Mouse (Mus musculus) limb, embryonic 10.5 days (tissue): ENCODE results near the gene Slc28a3. TPM values are rescaled to one million over a fixed set of nuclear protein-coding genes. Genes with fewer than 3 reads are reported as not detected.

Experiments used
- DNase-seq: peaks from one replicate; pipeline ENCODE4 v3.0.0-alpha.2; 2017; ENCODE audit warnings: low spot score
- H3K27ac ChIP-seq: fragments of 300-500 bp; sonication (generic); 2 replicates; pipeline ENCODE4 v1.5.1; 2016; ENCODE audit warnings: mild to moderate bottlenecking
- H3K27me3 ChIP-seq: fragments of 300-500 bp; sonication (generic); 2 replicates; pipeline ENCODE4 v1.6.1; 2016; ENCODE audit warnings: low read depth, mild to moderate bottlenecking; ENCODE audit not compliant: poor library complexity, severe bottlenecking
- H3K36me3 ChIP-seq: fragments of 300-500 bp; sonication (generic); 2 replicates; pipeline ENCODE4 v1.6.1; 2016; ENCODE audit warnings: mild to moderate bottlenecking, moderate library complexity
- H3K4me1 ChIP-seq: fragments of 300-500 bp; sonication (generic); 2 replicates; pipeline ENCODE4 v1.6.1; 2016
- H3K4me3 ChIP-seq: fragments of 300-500 bp; sonication (generic); 2 replicates; pipeline ENCODE4 v1.5.1; 2016; ENCODE audit warnings: mild to moderate bottlenecking, moderate library complexity
- H3K9me3 ChIP-seq: fragments of 300-500 bp; sonication (generic); replicated peaks from 2 replicates; pipeline ENCODE4 v1.6.1; 2016; ENCODE audit warnings: mild to moderate bottlenecking
- WGBS: fragments of 180-500 bp; shearing (Covaris S2); methylation state at CpG from one replicate; pipeline ENCODE4 v1.1.7; 2016; 5-methylcytosine and 5-hydroxymethylcytosine counted together
- polyA plus RNA-seq: library from polyadenylated mRNA; unstranded; fragments of >200 nt; fragmentation: Nextera tagmentation; extraction: Ambion mirVana; gene quantifications from 2 replicates; pipeline ENCODE4 v1.2.1, GENCODE M21; 2016

The Slc28a3 gene
- polyA plus RNA-seq, 1 experiment from 2014 or later, result 0.15 TPM

DNA sequence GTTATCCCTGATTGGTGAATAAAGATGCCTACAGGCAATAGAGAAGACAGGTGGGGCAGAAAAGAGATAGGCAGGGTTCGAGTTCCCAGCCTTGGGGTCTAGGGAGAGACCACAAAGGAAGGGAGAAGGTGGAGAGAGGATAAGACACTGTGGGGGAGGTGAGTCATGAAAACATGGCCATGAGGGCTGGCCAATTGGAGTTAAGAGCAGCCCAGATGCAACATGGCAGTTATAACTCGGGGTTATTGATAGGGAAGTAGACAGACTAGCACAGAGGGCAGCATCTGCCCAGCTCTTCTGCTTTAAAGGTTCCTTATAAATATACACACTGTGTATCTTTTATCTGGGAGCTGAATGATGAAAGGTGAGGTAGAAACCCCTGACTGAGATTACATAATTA is 98.8 kb downstream of the Slc28a3 start:
- Histone ChIP-seq H3K27ac (no peak overlapping the region), H3K4me1 (no peaks in the 10 kb centered on the region)
- WGBS, result 86% methylated on average over 2 of the region's 2 CpGs

DNA sequence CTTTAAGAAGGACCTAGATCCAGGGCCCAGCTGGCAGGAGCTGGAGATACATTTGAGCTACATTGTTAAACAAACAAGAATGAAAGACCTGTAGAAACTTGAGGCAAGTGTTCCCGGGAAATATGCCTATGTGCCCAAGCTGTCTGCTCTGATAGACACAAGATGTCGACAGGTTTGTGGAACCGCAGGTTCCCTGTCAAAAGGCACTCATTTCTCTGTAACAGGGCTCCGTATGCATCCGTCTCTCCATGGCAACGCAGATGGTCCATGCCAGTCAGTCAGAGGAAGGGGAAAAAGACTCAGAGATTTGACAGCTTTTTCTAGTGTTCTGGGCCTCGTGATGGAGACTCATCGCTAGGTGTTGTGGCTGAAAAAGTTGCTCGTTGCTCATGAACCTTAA is 99.4 kb downstream of the Slc28a3 start:
- H3K4me1 ChIP-seq, result no peaks in the 10 kb centered on the region
- WGBS, result 91% methylated on average over 9 of the region's 9 CpGs
- H3K27me3 ChIP-seq, result no peaks in the 10 kb centered on the region
- no peaks in the 10 kb centered on the region for H3K9me3 ChIP-seq
- no peaks in the 10 kb centered on the region for H3K36me3 ChIP-seq
- DNase-seq, result no peak
- no peak overlapping the region for H3K27ac ChIP-seq
- H3K4me3 ChIP-seq, result no peak overlapping the region

More for the DNA sequence above, 98.8 kb downstream of the Slc28a3 start:
- DNase-seq, result no peak
- Histone ChIP-seq H3K9me3 (no peaks in the 10 kb centered on the region), H3K4me3 (no peak overlapping the region), H3K36me3 (no peaks in the 10 kb centered on the region), H3K27me3 (no peaks in the 10 kb centered on the region)

DNA sequence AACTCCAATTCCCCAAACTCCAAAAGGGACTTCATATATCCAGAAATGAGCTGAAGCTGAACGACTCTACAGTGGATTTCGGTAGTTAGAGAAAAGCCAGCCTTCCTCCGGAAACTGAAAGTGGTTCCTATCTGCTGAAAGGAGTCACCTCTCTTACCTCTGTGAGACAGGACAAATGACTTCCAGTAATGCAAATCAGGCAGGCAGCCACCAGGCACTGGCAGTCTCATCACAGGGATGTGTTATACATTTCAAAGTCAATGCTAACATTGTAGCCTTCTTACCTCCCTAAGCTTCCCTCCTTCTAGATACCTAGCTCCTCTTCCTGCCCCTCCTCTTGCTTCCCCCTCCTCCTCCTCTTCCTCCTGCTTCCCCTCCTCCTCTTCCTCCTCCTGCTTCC is 101.4 kb downstream of the Slc28a3 start:
- Histone ChIP-seq H3K36me3 (no peaks in the 10 kb centered on the region), H3K9me3 (no peaks in the 10 kb centered on the region), H3K27me3 (no peaks in the 10 kb centered on the region), H3K4me1 (no peaks in the 10 kb centered on the region), H3K4me3 (no peak overlapping the region), H3K27ac (no peak overlapping the region)
- no peak for DNase-seq
- 27% methylated on average over 3 of the region's 3 CpGs for WGBS

DNA sequence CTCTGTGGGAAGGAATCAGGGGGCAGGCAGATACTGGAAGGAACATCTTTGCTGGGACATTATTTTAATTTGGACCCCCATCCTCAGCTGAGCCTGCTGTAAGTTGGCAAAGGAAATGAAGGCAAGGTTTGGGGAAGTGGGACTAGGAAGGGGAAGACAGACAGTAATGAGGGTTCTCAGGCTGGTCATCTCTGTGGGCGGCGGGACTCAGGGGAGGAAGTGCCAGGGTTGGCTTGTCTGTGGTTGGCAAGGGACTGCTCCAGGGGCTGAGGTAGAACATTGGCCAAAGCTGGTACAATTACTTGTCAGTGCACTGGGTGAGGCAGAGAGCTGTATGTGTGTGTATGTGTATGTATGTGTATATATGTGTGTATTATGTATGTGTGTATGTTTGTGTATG is 107.1 kb downstream of the Slc28a3 start:
- no peaks in the 10 kb centered on the region for H3K27me3 ChIP-seq
- 94% methylated on average over 2 of the region's 2 CpGs for WGBS

DNA sequence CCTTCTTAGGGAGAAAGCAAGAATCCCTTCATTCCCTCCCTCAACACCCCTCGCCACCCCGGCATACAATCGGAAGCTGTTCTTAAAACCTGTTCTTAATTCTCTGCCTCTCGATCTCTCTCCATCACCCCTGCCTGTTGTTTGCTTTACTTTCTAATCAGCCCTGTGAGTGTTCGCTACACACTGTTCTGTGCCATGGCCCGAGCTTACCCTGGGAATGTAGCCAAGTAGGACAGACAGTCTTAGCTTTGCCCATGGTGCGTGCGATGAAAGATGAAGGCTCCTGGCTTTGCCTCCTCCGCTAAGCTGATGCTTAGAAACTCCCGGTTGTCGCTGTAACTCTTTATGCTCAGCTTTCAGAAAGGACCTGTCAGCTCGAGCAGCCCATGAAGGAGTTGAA is 112.9 kb downstream of the Slc28a3 start:
- WGBS, result 92% methylated on average over 12 of the region's 12 CpGs
- Histone ChIP-seq H3K4me3 (no peak overlapping the region), H3K27me3 (no peaks in the 10 kb centered on the region), H3K36me3 (no peaks in the 10 kb centered on the region), H3K9me3 (no peaks in the 10 kb centered on the region), H3K27ac (no peak overlapping the region), H3K4me1 (peaks cover 3% of the 10 kb centered on the region; the same call in 1 of the 2 replicates)
- DNase-seq, result no peak

More for the DNA sequence above, 107.1 kb downstream of the Slc28a3 start:
- no peak overlapping the region for H3K4me3 ChIP-seq
- no peaks in the 10 kb centered on the region for H3K9me3 ChIP-seq
- no peak overlapping the region for H3K27ac ChIP-seq
- H3K4me1 ChIP-seq, result no peaks in the 10 kb centered on the region
- DNase-seq, result no peak
- no peaks in the 10 kb centered on the region for H3K36me3 ChIP-seq

Other genes starting within 250 kb of the Slc28a3 start
- 23.5 and 24.5 TPM in 2 replicates for gene 2210016F16Rik, start 225.7 kb downstream of the Slc28a3 start, polyA plus RNA-seq
- 27.6 and 30.9 TPM in 2 replicates for gene Rmi1, start 208.6 kb downstream of the Slc28a3 start, polyA plus RNA-seq
- gene Hnrnpk, start 207.5 kb downstream of the Slc28a3 start, polyA plus RNA-seq, result 1,833 and 2,064 TPM in 2 replicates
- 2.4 and 5.7 TPM in 2 replicates for gene Ntrk2, start 195.7 kb upstream of the Slc28a3 start, polyA plus RNA-seq